Mouse (Mus musculus) kidney, adult 2 months (tissue): ENCODE measurements at regions not wholly inside any gene's neighbourhood (a gene's known extent, or its start where the extent isn't known, plus 50 kb on each side); places are given as distances from the start of the nearest gene placed in this dataset.

Source experiments
- DNase-seq: peaks from one replicate; pipeline ENCODE4 v3.0.0; 2021
- H3K27ac ChIP-seq: fragments of 200-500 bp; 2 replicates; pipeline ENCODE4 v1.5.1; 2012; ENCODE audit warnings: low read depth, low read length, control low read depth, inconsistent platforms; ENCODE audit not compliant: insufficient read depth
- H3K27me3 ChIP-seq: fragments of 200-500 bp; replicated peaks from 2 replicates; pipeline ENCODE4 v1.6.1; 2012; ENCODE audit warnings: mild to moderate bottlenecking, moderate library complexity, low read length, inconsistent platforms; ENCODE audit not compliant: control insufficient read depth, insufficient read depth
- H3K36me3 ChIP-seq: fragments of 200-500 bp; 2 replicates; pipeline ENCODE4 v1.6.1; 2012; ENCODE audit warnings: mild to moderate bottlenecking, moderate library complexity, low read length, inconsistent platforms; ENCODE audit not compliant: control insufficient read depth, insufficient read depth
- H3K4me1 ChIP-seq: fragments of 200-500 bp; 2 replicates; pipeline ENCODE4 v1.6.1; 2011; ENCODE audit warnings: low read length; ENCODE audit not compliant: control insufficient read depth, insufficient read depth
- H3K4me3 ChIP-seq: fragments of 200-500 bp; 2 replicates; pipeline ENCODE4 v1.5.1; 2011; ENCODE audit warnings: mild to moderate bottlenecking, low read depth, low read length, control low read depth; ENCODE audit not compliant: insufficient read depth
- CTCF ChIP-seq: fragments of 200-500 bp; conservative IDR thresholded peaks from 2 replicates; pipeline ENCODE4 v1.5.1; 2011; ENCODE audit warnings: low read depth, mild to moderate bottlenecking, control low read depth, low read length, moderate library complexity, mixed read lengths; ENCODE audit not compliant: insufficient read depth, insufficient read length
- POLR2A ChIP-seq: fragments of 200-500 bp; IDR thresholded peaks from one replicate; pipeline ENCODE4 v1.6.1; 2011; ENCODE audit warnings: low read depth, low read length, control low read depth
- WGBS: fragments of 180-500 bp; shearing (Covaris S2); methylation state at CpG from one replicate; pipeline ENCODE4 v1.1.7; 2018; 5-methylcytosine and 5-hydroxymethylcytosine counted together

- H3K27ac ChIP-seq = no peak overlapping the region
- TF ChIP-seq CTCF = no peak
- no peak for TF ChIP-seq POLR2A
- no peak for DNase-seq
- no peaks in the 10 kb centered on the region for H3K27me3 ChIP-seq
- H3K36me3 ChIP-seq = no peaks in the 10 kb centered on the region
- 41% methylated on average over 2 of the region's 2 CpGs for WGBS
- no peak overlapping the region for H3K4me3 ChIP-seq
- H3K4me1 ChIP-seq = no peaks in the 10 kb centered on the region
Measured at GRCm38 (mm10) chr12:26903894-26904272, 434.9 kb downstream of the Cmpk2 start.

- TF ChIP-seq CTCF (no peak), POLR2A (no peak)
- Histone ChIP-seq H3K4me1 (no peaks in the 10 kb centered on the region), H3K27ac (no peak overlapping the region), H3K4me3 (no peak overlapping the region), H3K27me3 (no peaks in the 10 kb centered on the region), H3K36me3 (no peaks in the 10 kb centered on the region)
- WGBS = 29% methylated on average over 23 of the region's 23 CpGs
- DNase-seq = peak; percentile 23
Measured at GRCm38 (mm10) chr12:26903073-26903893, 434.3 kb downstream of the Cmpk2 start.

DNA sequence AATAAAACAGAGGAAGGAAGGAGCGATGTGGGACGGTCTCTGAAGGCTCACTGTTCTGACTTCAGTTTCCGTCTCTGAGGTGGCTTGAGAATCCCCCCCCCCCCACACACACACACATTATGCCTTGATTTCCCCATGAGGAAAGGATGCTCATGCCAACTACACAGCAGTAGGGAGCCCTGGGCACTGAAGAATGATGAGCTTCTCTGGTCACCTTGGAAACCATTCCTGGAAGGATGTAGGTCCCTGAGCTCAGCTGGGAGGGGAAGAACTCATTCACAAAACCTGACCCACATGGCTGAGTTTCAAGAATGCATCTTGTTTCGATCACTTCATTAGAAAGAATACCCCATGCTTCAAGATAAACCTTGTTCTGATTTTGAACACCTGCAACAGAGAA is 422.2 kb downstream of the Cmpk2 start:
- no peaks in the 10 kb centered on the region for H3K36me3 ChIP-seq
- WGBS = 52% methylated on average over 4 of the region's 4 CpGs
- H3K4me3 ChIP-seq = no peak overlapping the region
- no peaks in the 10 kb centered on the region for H3K27me3 ChIP-seq
- H3K27ac ChIP-seq = no peak overlapping the region
- H3K4me1 ChIP-seq = no peaks in the 10 kb centered on the region
- no peak for DNase-seq
- TF ChIP-seq CTCF = no peak
- TF ChIP-seq POLR2A = no peak

GRCm38 (mm10) chr12:26886635-26887014 is 417.6 kb downstream of the Cmpk2 start:
- H3K27ac ChIP-seq = no peak overlapping the region
- no peak overlapping the region for H3K4me3 ChIP-seq
- no peaks in the 10 kb centered on the region for H3K4me1 ChIP-seq
- H3K36me3 ChIP-seq = no peaks in the 10 kb centered on the region
- DNase-seq = no peak
- 75% methylated on average over 7 of the region's 7 CpGs for WGBS
- H3K27me3 ChIP-seq = no peaks in the 10 kb centered on the region
- TF ChIP-seq CTCF = no peak
- TF ChIP-seq POLR2A = no peak

GRCm38 (mm10) chr12:26885831-26886634 is 417.0 kb downstream of the Cmpk2 start:
- TF ChIP-seq CTCF = no peak
- no peak for TF ChIP-seq POLR2A
- Histone ChIP-seq H3K27me3 (no peaks in the 10 kb centered on the region), H3K36me3 (no peaks in the 10 kb centered on the region), H3K27ac (no peak overlapping the region), H3K4me1 (no peaks in the 10 kb centered on the region), H3K4me3 (no peak overlapping the region)
- WGBS = 38% methylated on average over 12 of the region's 12 CpGs
- no peak for DNase-seq

- DNase-seq = no peak
- Histone ChIP-seq H3K4me1 (no peaks in the 10 kb centered on the region), H3K4me3 (no peak overlapping the region), H3K27ac (no peak overlapping the region), H3K36me3 (no peaks in the 10 kb centered on the region), H3K27me3 (no peaks in the 10 kb centered on the region)
- WGBS = 73% methylated on average over 3 of the region's 3 CpGs
- no peak for TF ChIP-seq CTCF
- TF ChIP-seq POLR2A = no peak
Measured at GRCm38 (mm10) chr12:26885083-26885482, 416.1 kb downstream of the Cmpk2 start.

- Histone ChIP-seq H3K27me3 (no peaks in the 10 kb centered on the region), H3K27ac (no peak overlapping the region), H3K36me3 (no peaks in the 10 kb centered on the region), H3K4me3 (no peak overlapping the region), H3K4me1 (no peaks in the 10 kb centered on the region)
- TF ChIP-seq CTCF (no peak), POLR2A (no peak)
- 29% methylated on average over 5 of the region's 5 CpGs for WGBS
- DNase-seq = peak; percentile 10
Measured at GRCm38 (mm10) chr12:26884156-26884555, 415.2 kb downstream of the Cmpk2 start.
